Mouse (Mus musculus): Measurements from ENCODE around the gene Uqcc1.
"Not testable (repeated sequence)": the region's sequence is repeated elsewhere in the genome, so short reads cannot be mapped to it uniquely, and the experiment has no call there.

Uqcc1 gene

DNA sequence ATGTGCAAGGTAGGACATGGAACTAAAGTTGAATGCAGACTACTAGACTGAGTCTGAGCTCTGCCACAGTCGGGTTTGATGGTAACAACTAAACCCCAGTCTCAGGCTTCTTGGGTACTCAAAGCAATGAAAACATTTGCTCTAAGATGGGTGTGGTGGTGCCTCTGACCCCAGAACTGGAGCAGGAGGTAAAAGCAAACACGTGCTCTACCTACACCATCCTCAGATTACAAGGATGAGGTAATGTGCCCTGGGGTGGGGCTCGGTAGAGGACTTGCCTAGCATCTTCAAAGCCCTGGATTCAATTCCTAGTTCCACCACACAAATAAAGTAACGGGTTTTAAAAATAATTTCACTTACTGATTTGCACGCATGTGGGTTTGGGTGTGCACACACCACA is 77.6 kb downstream of the Uqcc1 start:
- no peak for DNase-seq

DNA sequence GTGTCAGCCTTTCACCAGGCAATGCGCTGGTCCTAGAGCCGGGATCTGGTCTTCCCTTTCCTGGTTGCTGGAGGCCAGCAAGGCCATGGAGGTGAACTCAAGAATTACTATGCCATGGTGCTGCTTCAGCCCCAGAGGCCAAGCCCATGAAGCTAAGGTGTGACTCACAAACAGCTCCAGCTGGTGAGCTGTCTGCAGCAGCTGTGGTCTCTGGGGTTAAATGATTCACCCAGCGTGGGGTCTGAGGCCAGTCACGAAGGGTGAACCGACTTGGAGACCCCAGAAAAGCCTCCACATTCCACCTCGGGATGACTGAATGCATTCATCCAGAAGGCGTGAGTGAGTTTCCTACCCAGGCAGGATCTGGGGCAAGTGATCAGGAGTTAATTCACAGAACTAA is 80.0 kb downstream of the Uqcc1 start:
- DNase-seq = no peak

DNA sequence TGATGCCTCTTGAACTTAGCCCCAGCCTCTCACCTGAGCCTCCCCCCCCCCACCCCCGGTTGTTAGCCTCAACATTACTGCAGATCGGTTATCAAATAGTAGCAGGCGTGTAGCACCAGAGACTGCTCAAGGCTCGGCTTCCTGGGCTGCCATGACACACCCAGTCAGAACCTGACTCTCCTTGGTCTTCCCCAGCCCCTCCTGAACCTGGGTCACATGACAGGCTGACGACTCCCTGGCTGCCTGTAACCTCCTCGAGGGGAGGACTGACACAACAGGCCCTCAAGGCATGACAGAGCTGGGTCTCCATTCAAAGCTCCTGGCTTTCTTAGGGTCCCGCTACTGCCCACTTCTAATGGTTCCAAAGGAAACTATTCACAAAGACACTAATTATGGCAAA is 80.6 kb downstream of the Uqcc1 start:
- DNase-seq = peak; percentile 33

DNA sequence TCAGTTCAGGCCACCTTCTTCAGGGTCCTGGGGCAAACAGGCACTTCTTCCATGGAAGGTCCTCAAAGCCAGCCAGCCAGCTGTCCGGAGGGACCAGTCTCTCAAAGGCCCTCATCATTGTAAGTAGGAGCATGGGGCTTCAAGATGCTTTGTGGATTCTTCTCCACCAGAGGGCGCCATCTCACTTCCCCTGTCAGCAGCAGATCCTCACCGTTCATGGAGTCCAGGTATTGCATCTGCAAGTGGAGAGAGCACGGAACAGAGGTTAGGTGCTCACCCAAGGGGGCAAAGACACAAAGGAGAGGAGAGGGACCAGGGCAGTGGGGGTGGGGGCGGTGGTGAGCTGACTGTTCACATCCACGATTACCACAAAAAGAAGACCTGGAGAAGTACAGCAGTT is 81.8 kb downstream of the Uqcc1 start:
- peak; percentile 78 for DNase-seq

DNA sequence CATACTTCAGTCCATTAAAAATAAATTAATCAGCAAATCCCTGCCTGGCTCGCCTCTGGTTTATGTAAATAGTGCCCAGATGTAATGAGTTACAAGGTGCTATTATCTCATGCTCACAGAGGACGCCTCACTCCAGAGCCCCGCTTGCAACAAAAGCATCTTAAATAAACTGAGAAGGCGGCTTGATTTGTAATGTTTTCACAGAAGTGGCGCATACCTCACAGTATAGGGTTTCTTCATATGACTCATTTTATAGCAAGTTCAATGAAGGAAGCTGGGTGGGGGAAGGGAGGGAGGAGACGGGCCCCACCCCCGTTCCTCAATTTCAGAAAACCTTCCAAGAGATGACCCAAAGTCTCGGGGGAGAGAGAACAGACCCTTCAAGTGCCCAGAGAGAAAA is 83.2 kb downstream of the Uqcc1 start:
- no peak for DNase-seq

GRCm38 (mm10) chr2:155838961-155839360 is 91.1 kb downstream of the Uqcc1 start:
- no peak for DNase-seq

GRCm38 (mm10) chr2:155837961-155838360 is 92.1 kb downstream of the Uqcc1 start:
- DNase-seq = no peak

DNA sequence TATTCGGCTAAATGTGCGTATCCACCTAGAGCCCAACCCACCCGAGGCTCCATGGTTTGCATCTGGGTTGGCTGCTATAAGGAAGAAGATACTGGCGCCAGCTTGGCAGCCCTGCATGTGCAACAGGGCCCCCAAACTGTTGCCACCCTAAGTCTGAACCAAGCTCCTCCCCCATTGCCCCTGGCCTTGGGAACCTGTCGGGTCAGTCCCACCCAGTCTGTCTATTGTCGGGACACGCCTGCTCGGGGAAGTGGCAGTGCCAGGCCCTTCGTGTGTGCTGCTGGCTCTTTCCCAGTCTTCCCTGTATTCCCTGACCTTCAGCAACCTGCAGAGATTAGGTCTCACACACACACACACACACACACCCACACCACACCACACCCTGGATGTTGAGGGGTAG is 95.4 kb downstream of the Uqcc1 start, which contains the start of gene Fam83c:
Fam83c (minus strand) TSS at position 123 of the 400 bp plus-strand sequence.
- no peak for DNase-seq

DNA sequence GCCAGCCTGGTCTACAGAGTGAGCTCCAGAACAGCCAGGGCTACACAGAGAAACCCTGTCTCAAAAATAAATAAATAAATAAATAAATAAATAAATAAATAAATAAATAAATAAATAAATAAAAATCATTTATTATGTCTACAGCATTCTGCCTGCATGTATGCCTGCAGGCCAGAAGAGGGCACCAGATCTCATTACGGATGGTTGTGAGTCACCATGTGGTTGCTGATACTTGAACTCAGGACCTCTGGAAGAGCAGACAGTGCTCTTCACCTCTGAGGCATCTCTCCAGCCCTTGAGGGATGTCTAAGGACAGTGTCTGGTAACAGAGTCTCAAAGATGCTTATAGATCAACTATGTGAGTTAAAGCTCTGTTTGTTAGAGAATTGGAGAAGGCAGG is 98.0 kb downstream of the Uqcc1 start:
- not testable (repeated sequence) for DNase-seq

GRCm38 (mm10) chr2:155831302-155831701 is 98.8 kb downstream of the Uqcc1 start:
- DNase-seq = no peak

DNA sequence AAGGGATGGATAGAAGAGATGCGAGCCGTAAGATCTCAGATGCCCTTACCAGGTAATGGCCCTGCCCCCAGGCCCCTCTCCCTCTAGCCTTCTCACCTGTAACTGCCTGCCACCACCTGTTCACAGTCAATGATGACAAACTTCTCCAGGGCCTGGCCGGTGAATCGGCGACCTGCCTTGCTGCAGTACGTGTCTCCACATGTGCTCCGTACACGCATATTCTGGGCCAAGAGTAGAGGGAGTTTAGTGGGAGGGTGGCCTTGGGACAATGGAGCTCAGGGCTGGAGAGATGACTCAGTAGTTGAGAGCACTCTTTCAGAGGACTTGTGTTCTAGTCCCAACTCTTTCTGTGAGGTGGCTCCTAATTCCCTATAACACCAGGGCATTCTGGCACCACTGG is 99.3 kb downstream of the Uqcc1 start:
- DNase-seq = no peak

GRCm38 (mm10) chr2:155826630-155827424 is 103.3 kb downstream of the Uqcc1 start, which contains the start of gene Eif6:
Eif6 (minus strand) TSS chr2:155826925.
- peak; percentile 92 for DNase-seq

DNA sequence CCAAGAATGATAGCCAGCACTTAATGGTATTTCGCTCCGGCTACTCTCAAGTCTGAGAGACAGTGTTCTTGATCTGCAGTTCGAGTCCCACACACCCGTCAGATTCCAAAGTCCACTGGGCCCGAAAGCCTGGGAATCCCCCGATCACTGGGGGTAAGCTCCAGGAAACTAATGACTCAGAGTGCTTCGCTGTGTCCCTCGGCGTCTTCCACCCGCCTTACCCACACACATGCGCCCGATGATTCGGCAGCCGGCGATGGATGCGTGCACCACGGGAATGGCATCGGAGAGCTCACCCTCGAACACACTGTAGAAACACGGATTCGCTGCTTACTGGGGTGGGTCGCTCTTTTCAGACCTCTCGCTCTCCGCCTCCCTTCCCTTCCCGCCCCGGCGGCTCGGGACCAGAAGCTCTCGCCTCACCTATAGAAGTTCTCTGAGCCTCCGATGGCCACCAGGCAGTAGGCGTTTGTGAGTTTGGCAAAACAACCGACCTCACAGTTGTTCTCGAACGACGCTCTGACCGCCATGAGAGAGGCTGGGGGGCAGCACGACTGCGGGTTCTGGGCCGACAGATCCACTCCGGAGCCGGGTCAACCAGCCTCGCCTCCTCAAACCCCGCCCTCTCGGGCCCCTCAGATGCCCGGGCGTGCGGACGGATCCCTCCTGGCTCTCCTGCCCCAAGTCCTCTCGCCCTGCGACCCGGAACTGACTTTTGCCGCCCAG is 104.0 kb downstream of the Uqcc1 start:
- peak; percentile 44 for DNase-seq

DNA sequence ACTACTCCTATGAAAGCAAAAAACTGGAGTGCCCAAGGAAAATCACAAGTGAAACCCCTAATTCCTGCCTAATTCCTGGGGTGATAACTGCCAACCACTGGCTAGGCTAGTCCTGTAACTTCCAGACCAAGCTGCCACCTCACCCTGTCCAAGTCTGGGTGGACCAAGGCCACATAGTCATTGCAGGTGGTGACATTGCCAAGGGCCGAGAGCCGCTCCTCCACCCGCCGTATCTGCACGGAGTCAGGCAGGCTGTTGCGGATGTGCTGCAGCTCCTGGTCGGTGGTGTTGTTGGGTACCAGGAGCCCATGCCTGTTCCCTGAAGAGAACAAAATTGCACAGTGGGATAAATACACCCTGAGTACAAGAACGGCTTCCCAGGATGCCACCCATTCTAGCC is 106.4 kb downstream of the Uqcc1 start:
- no peak for DNase-seq

- no peak for DNase-seq
Observed at GRCm38 (mm10) chr2:155820779-155821178, 109.3 kb downstream of the Uqcc1 start.

GRCm38 (mm10) chr2:155819449-155820251 is 110.5 kb downstream of the Uqcc1 start:
- DNase-seq = no peak

- no peak for DNase-seq
Observed at GRCm38 (mm10) chr2:155819392-155819448, 110.9 kb downstream of the Uqcc1 start, which contains the start of gene BC029722. BC029722 (minus strand) TSS chr2:155819426.

DNA sequence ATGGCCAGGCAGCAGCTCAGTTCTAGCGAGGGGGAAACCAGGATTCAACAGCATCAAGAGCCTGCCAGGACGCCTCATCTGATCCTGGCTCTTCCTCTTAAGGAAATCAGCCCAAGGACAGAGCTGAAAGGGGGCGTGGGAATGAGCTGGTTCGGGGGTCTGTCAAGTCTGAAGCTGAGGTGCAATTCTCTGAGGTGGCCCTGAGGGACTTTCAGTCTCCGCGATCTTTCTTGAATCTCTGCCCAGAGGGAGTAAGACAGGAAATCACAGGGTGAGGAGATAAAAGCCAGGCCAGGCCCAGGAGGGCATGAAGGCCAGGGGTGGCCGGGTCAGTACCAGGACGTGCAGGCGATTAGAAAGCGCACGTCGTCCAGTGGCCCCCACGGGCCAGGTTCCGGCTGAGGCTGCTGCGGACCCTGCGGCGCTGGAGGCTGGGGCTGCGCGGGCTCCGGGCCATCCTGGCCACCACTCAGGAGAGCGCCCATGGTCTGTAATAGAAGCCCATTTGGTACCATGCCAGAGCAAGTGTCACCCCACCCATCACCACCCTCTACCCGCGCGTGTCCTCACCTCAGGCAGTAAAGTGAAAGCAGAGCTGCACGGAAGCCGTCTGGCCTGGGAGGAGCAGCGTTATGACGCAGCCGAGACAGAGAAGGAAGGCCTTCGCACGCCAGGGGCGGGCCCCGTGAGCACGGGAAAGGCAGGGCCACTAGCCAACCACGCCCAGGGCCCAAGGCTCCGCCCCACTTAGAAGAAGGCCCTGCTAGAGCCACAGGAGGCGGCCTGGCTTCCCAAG is 111.3 kb downstream of the Uqcc1 start:
- DNase-seq = peak; percentile 96

DNA sequence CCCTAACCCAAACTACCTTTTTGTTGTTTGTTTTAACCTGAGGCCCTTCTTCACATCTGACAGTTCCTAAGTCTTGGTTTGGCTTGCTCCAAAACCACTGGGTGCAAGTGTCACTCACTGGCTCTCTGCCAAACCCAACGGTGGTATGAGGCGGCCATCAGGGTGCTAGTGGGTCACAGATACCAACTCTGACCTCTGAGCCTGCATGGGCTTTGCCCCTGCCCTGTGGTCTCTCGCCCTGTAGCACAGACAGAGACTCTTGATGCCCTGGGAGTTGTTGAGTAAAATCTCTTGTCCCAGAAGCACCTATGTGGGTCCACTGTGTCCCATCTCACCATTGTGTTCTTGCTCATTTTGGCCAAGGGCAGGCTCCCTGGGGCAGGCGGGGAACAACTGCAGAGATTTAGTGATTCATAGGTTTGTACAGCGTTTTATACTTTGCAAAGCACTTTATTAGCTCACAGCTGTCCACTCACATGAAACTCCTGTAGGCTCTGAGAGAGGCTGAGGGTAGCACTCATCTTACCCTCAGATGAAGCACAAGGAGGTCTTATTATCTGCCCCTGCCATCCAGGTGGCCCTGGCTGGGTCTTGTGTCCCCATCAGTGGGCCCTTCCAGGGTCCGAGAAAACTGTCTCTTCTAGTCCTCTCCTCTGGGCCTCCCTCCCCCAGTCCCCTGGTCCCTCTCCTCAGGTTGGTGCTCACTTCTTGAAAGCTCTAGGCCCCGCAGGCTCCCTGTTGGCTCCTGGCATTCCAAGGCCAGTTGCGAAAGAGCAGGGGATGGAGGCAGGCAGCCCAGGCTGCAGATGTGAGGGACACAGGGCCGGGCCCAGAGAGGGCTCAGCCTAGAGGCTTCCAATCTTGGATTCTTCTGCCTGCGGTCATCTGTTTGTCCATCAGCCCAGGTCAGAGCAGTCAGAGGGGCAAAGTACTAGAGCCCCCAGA is 112.5 kb downstream of the Uqcc1 start:
- no peak for DNase-seq

- DNase-seq = no peak
Observed at GRCm38 (mm10) chr2:155816179-155816578, 113.9 kb downstream of the Uqcc1 start.

- DNase-seq = no peak
Observed at GRCm38 (mm10) chr2:155814829-155815228, 115.3 kb downstream of the Uqcc1 start.

DNA sequence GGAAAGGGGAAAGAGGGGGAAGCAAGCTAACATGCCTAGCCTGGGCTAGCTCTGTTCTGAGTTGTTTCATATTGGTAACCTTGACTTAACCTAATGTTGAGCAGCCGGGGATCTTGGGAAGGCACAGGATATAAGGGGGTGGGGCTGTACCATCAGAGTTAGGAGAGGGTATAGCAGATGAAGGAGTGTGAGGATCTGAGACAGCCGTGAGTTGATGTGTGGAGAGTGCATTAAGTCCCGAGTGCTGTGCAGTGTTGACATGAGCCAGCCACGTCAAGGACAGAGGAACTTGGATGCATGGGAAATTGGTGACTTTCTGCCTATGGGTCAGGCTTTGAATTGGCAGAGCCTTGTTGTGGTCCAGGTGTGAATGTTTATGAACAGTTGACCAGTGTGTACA is 117.5 kb downstream of the Uqcc1 start:
- no peak for DNase-seq
